25 mouse cellular contexts compared by ENCODE assay signal in the genomic region with DNA sequence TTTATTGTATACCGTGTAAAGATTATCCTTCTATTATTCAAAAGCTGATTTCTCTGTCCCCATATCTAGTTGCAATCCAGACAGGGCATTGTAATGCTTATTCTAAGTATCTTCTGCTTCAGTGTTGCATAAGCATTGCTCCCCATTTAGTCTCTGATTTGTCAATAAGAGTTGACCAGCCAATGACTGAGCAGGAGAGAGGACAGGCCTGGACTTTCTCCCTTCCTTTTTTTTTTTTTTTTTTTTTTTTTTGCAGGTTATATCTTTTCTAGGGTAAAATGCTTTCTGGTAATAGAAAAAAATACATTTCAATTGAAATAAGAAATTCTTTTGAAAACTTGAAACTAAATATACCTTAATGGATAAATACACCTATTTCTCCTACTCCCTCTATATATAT. TPM values are rescaled to one million over a fixed set of nuclear protein-coding genes. Genes with fewer than 3 reads are reported as not detected.
"Had no signal": no experiment of that assay in that cellular context is flagged by ENCODE, and none has a peak within 500 bp of the region (broad histone marks: within the 10 kb centered on the region; RNA-seq: fewer than 3 reads in every experiment).

No protein-coding gene starts in this region.

- H3K36me3 ChIP-seq: limb, embryonic 15.5 days; liver, embryonic 15.5 days had no signal

- ATAC-seq: intestine, embryonic 16.5 days; lung, postnatal 0 days had no signal

- H3K9ac ChIP-seq: limb, embryonic 12.5 days; limb, embryonic 15.5 days; liver, embryonic 15.5 days; lung, embryonic 14.5 days had no signal

- DNase-seq: kidney, adult 18-20 months; kidney, adult 9 months; kidney, postnatal 14 days; kidney, postnatal 4 days; layer of hippocampus, postnatal 36 days; left cerebral cortex, postnatal 4 days; lung, embryonic 14.5 days; midbrain, embryonic 14.5 days; thymus, adult 18-20 months; thymus, postnatal 36 days had no signal

- H3K4me3 ChIP-seq: limb, embryonic 12.5 days; limb, embryonic 15.5 days; liver, embryonic 15.5 days had no signal

- H3K27me3 ChIP-seq: limb, embryonic 12.5 days; limb, embryonic 15.5 days; liver, embryonic 15.5 days had no signal

- H3K27ac ChIP-seq: limb, embryonic 12.5 days; limb, embryonic 15.5 days; liver, embryonic 15.5 days; macrophage had no signal

- H3K4me1 ChIP-seq: limb, embryonic 12.5 days had no signal

- H3K9me3 ChIP-seq: limb, embryonic 12.5 days; limb, embryonic 15.5 days; liver, embryonic 15.5 days had no signal

- H3K4me2 ChIP-seq: limb, embryonic 12.5 days; limb, embryonic 15.5 days; liver, embryonic 15.5 days; lung, embryonic 14.5 days; midbrain, embryonic 11.5 days had no signal

RNA-seq across cellular contexts. Expression of gene Scgb1a1, which starts 49.4 kb away (rescaled TPM):
- total RNA-seq: layer of hippocampus, adult 8-10 months; layer of hippocampus, postnatal 10 days; layer of hippocampus, postnatal 36 days; left cerebral cortex, adult 8-10 months; left cerebral cortex, postnatal 14 days; megakaryocyte-erythroid progenitor cell, adult 5-6 weeks; midbrain, postnatal 0 days had no signal
- polyA plus RNA-seq: intestine, embryonic 16.5 days; limb, embryonic 12.5 days; liver, embryonic 15.5 days; lung, embryonic 14.5 days; macrophage; midbrain, embryonic 11.5 days; midbrain, embryonic 14.5 days; midbrain, postnatal 0 days; neural tube, embryonic 11.5 days; neural tube, embryonic 14.5 days had no signal
